Comparison of ENCODE assay signal across 12 mouse cellular contexts in the genomic region with DNA sequence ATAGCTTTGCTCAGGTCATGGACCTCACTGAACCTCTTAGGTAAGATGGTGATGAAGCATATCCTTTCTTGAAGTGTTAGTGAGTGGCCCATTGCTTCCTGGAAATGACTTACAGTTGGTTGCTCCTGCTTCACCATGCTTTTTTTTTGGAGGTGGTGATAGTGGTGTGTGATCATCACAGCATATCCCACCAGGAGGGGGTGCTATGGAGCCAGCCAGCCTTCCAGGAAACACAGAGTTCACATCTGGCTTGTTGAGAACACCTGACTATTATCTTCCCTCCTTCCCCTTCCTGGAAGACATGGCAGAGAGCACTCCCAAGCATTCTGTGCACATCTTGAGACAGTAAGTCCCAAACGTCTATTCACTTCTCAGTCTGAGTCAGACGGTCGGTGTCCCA.
DNase-seq lines count a peak whose midpoint lies in the region; ATAC-seq and TF ChIP-seq lines count a peak whose summit lies in the region.
"Had no signal": no experiment of that assay in that cellular context is flagged by ENCODE, and none has a peak within 500 bp of the region (broad histone marks: within the 10 kb centered on the region; RNA-seq: fewer than 3 reads in every experiment).

No protein-coding gene starts in this region.

- TF ChIP-seq RAD21 in CH12.LX (IDR thresholded peaks at IDR 0.05; ENCODE audit: low read depth, low read length) = no peak; the same call in none of the 2 replicates

- peak; percentile 11 for DNase-seq in hindbrain, embryonic 10.5 days (ENCODE audit: low spot score)
- DNase-seq in hindbrain, embryonic 14.5 days (ENCODE audit: low spot score) = no peak
- DNase-seq in CH12.LX (ENCODE audit: extremely low read depth) = peak; percentile 16
- DNase-seq in R1 (ENCODE audit: low read depth, low spot score) = peak; percentile 45
- DNase-seq in lung, embryonic 14.5 days = no peak
- DNase-seq: liver, embryonic 13.5 days had no signal

- H3K4me2 ChIP-seq in hindbrain, embryonic 14.5 days (replicated peaks) = no peak overlapping the region
- H3K4me2 ChIP-seq in CH12.LX (ENCODE audit: insufficient read depth, low read depth, poor library complexity, severe bottlenecking) = no peak overlapping the region
- no peak overlapping the region for H3K4me2 ChIP-seq in lung, embryonic 14.5 days
- H3K4me2 ChIP-seq: forebrain, embryonic 13.5 days; heart, embryonic 15.5 days; liver, embryonic 13.5 days had no signal

- H3K4me1 ChIP-seq in hindbrain, embryonic 10.5 days (replicated peaks) = no peaks in the 10 kb centered on the region
- no peaks in the 10 kb centered on the region for H3K4me1 ChIP-seq in hindbrain, embryonic 14.5 days (replicated peaks; ENCODE audit: control insufficient read depth, insufficient read depth, low read length)
- H3K4me1 ChIP-seq in CH12.LX (ENCODE audit: control insufficient read depth in 1 of 2, insufficient read depth in 2 of 2) = no peaks in the 10 kb centered on the region
- H3K4me1 ChIP-seq in lung, embryonic 14.5 days (ENCODE audit: insufficient read depth) = no peaks in the 10 kb centered on the region
- H3K4me1 ChIP-seq: heart, embryonic 15.5 days; liver, embryonic 13.5 days had no signal

- no peak overlapping the region for H3K4me3 ChIP-seq in hindbrain, embryonic 10.5 days
- H3K4me3 ChIP-seq in hindbrain, embryonic 14.5 days (replicated peaks; ENCODE audit: low read length) = no peak overlapping the region
- no peak overlapping the region for H3K4me3 ChIP-seq in CH12.LX (replicated peaks in 1 of 3; ENCODE audit: low read depth in 2 of 3, low read length in 2 of 3, poor library complexity in 1 of 3)
- H3K4me3 ChIP-seq in lung, embryonic 14.5 days (ENCODE audit: low read depth, low read length) = no peak overlapping the region
- H3K4me3 ChIP-seq: forebrain, embryonic 13.5 days; heart, embryonic 15.5 days; liver, embryonic 13.5 days had no signal

- no peak for TF ChIP-seq POLR2A in CH12.LX (IDR thresholded peaks at IDR 0.05; ENCODE audit: low read depth, low read length)

- H3K79me2 ChIP-seq in CH12.LX (replicated peaks; ENCODE audit: control insufficient read depth, extremely low read depth, insufficient read depth, poor library complexity, severe bottlenecking) = no peaks in the 10 kb centered on the region

- no peak overlapping the region for H3K27ac ChIP-seq in hindbrain, embryonic 10.5 days
- H3K27ac ChIP-seq in hindbrain, embryonic 14.5 days = no peak overlapping the region
- H3K27ac ChIP-seq in CH12.LX (ENCODE audit: insufficient read depth, low read depth) = no peak overlapping the region
- H3K27ac ChIP-seq in lung, embryonic 14.5 days (ENCODE audit: low read depth) = no peak overlapping the region
- H3K27ac ChIP-seq: forebrain, embryonic 13.5 days; heart, embryonic 15.5 days; liver, embryonic 13.5 days had no signal

- no peaks in the 10 kb centered on the region for H3K9me3 ChIP-seq in hindbrain, embryonic 10.5 days
- no peaks in the 10 kb centered on the region for H3K9me3 ChIP-seq in hindbrain, embryonic 14.5 days (ENCODE audit: control insufficient read depth, low read length)
- peaks cover 38% of the 10 kb centered on the region for H3K9me3 ChIP-seq in CH12.LX (replicated peaks; ENCODE audit: low read length)
- H3K9me3 ChIP-seq in lung, embryonic 14.5 days (ENCODE audit: low read depth, low read length) = no peaks in the 10 kb centered on the region
- H3K9me3 ChIP-seq: forebrain, embryonic 13.5 days; heart, embryonic 15.5 days; liver, embryonic 13.5 days had no signal

- no peaks in the 10 kb centered on the region for H3K36me3 ChIP-seq in hindbrain, embryonic 10.5 days
- no peaks in the 10 kb centered on the region for H3K36me3 ChIP-seq in hindbrain, embryonic 14.5 days (replicated peaks; ENCODE audit: control insufficient read depth, insufficient read depth)
- H3K36me3 ChIP-seq in CH12.LX (replicated peaks in 1 of 2; ENCODE audit: control insufficient read depth in 1 of 2, insufficient read depth in 1 of 2, low read length in 1 of 2) = no peaks in the 10 kb centered on the region
- H3K36me3 ChIP-seq in lung, embryonic 14.5 days (ENCODE audit: insufficient read depth) = no peaks in the 10 kb centered on the region
- H3K36me3 ChIP-seq: G1E; heart, embryonic 15.5 days; liver, embryonic 13.5 days had no signal

- dilution Hi-C loops in CH12.LX (cut with MboI; ENCODE audit: extremely low pct_ligation_motif_present, extremely low pct_unique_long_range_greater_than_20kb, low sequenced_read_pairs) = no loop called here

- no peak overlapping the region for H3K9ac ChIP-seq in hindbrain, embryonic 14.5 days
- no peak overlapping the region for H3K9ac ChIP-seq in CH12.LX (ENCODE audit: insufficient read depth, low read depth)
- no peak overlapping the region for H3K9ac ChIP-seq in lung, embryonic 14.5 days
- H3K9ac ChIP-seq: forebrain, embryonic 13.5 days; heart, embryonic 15.5 days; liver, embryonic 13.5 days had no signal

- in situ Hi-C loops in CH12.LX (cut with MboI; ENCODE audit: low pct_ligation_motif_present, low pct_unique_long_range_greater_than_20kb, low sequenced_read_pairs) = no loop called here

- no peaks in the 10 kb centered on the region for H3K27me3 ChIP-seq in hindbrain, embryonic 10.5 days (ENCODE audit: insufficient read depth, poor library complexity, severe bottlenecking)
- no peaks in the 10 kb centered on the region for H3K27me3 ChIP-seq in hindbrain, embryonic 14.5 days (ENCODE audit: control insufficient read depth, insufficient read depth, low read length)
- no peaks in the 10 kb centered on the region for H3K27me3 ChIP-seq in CH12.LX (replicated peaks)
- no peaks in the 10 kb centered on the region for H3K27me3 ChIP-seq in lung, embryonic 14.5 days (ENCODE audit: insufficient read depth, low read length)
- H3K27me3 ChIP-seq: heart, embryonic 15.5 days; liver, embryonic 13.5 days had no signal

- peak in 1 of 2 experiments; percentile 20; a peak in 1 of 4 replicates for TF ChIP-seq CTCF in CH12.LX (conservative IDR thresholded peaks at IDR 0.05 in 1 of 2, IDR thresholded peaks at IDR 0.05 in 1 of 2; ENCODE audit: low read depth in 2 of 2, low read length in 2 of 2)
- TF ChIP-seq CTCF in lung, embryonic 14.5 days (IDR thresholded peaks at IDR 0.05; ENCODE audit: low read depth) = peak; percentile 36; the same call in 1 of the 2 replicates

- no peak for ATAC-seq in hindbrain, embryonic 14.5 days (ENCODE audit: low FRiP score)
- ATAC-seq in lung, embryonic 14.5 days (ENCODE audit: insufficient read depth) = no peak
- no peak for ATAC-seq in erythroid progenitor cell, adult 5-6 weeks (replicated peaks; ENCODE audit: low FRiP score, poor library complexity, severe bottlenecking)
- no peak for ATAC-seq in cerebellum, adult (ENCODE audit: insufficient number of reproducible peaks, low FRiP score, low TSS enrichment)
- no peak for ATAC-seq in CD4-positive, CD25-positive, alpha-beta regulatory T cell, adult 4 months
- ATAC-seq: forebrain, embryonic 13.5 days had no signal

- TF ChIP-seq EP300 in CH12.LX (IDR thresholded peaks at IDR 0.05; ENCODE audit: low read length) = no peak

- WGBS in hindbrain, embryonic 10.5 days = 84% methylated on average over 3 of the region's 3 CpGs
- WGBS in hindbrain, embryonic 14.5 days = 69% methylated on average over 3 of the region's 3 CpGs
- 89% methylated on average over 3 of the region's 3 CpGs for WGBS in lung, embryonic 14.5 days

TF ChIP-seq in CH12.LX, 34 proteins besides CTCF, POLR2A, EP300 and RAD21:
- no peak for TF ChIP-seq MEF2A (IDR thresholded peaks at IDR 0.05; ENCODE audit: borderline replicate concordance, low read depth, low read length)
- no peak for TF ChIP-seq JUND (conservative IDR thresholded peaks at IDR 0.05; ENCODE audit: low read depth, low read length)
- no peak for TF ChIP-seq PAX5 (IDR thresholded peaks at IDR 0.05; ENCODE audit: low read length)
- no peak for TF ChIP-seq USF2 (conservative IDR thresholded peaks at IDR 0.05; ENCODE audit: low read depth, low read length)
- TF ChIP-seq ZKSCAN1 (IDR thresholded peaks at IDR 0.05; ENCODE audit: borderline replicate concordance, low read depth, low read length) = no peak
- no peak for TF ChIP-seq IRF4 (IDR thresholded peaks at IDR 0.05; ENCODE audit: low read depth, low read length)
- TF ChIP-seq E2F4 (IDR thresholded peaks at IDR 0.05; ENCODE audit: insufficient replicate concordance, low read depth, low read length) = no peak
- no peak for TF ChIP-seq MAFK (IDR thresholded peaks at IDR 0.05; ENCODE audit: insufficient replicate concordance, low read length)
- TF ChIP-seq GABPA (IDR thresholded peaks at IDR 0.05; ENCODE audit: insufficient replicate concordance, low read depth, low read length) = no peak
- no peak for TF ChIP-seq CHD2 (IDR thresholded peaks at IDR 0.05; ENCODE audit: low read length)
- TF ChIP-seq USF1 (IDR thresholded peaks at IDR 0.05; ENCODE audit: low read depth, low read length) = no peak
- TF ChIP-seq KAT2A (IDR thresholded peaks at IDR 0.05; ENCODE audit: insufficient replicate concordance, low read length) = no peak
- TF ChIP-seq MAX (IDR thresholded peaks at IDR 0.05; ENCODE audit: low read length) = no peak
- no peak for TF ChIP-seq SMC3 (IDR thresholded peaks at IDR 0.05; ENCODE audit: low read depth, low read length)
- TF ChIP-seq ZMIZ1 (IDR thresholded peaks at IDR 0.05; ENCODE audit: low read depth, low read length) = no peak
- no peak for TF ChIP-seq ZNF384 (IDR thresholded peaks at IDR 0.05; ENCODE audit: low read depth, low read length)
- no peak for TF ChIP-seq BHLHE40 (IDR thresholded peaks at IDR 0.05; ENCODE audit: low read depth, low read length)
- no peak for TF ChIP-seq ELF1 (IDR thresholded peaks at IDR 0.05; ENCODE audit: low read depth, low read length)

Comparison
In these comparisons a context has a peak if more than half of its experiments do, and no peak if none do; other contexts are left out.
1. DNase-seq: peak in hindbrain, embryonic 10.5 days (single experiment), CH12.LX (single experiment) and R1 (single experiment); none in hindbrain, embryonic 14.5 days (single experiment) and lung, embryonic 14.5 days (single experiment).